Mouse (Mus musculus): Measurements from ENCODE around the gene Cab39l. TPM values are rescaled to one million over a fixed set of nuclear protein-coding genes. Genes with fewer than 3 reads are reported as not detected.

The Cab39l gene
- polyA plus RNA-seq, 1 experiment from 2014 or later: 31.9 TPM

DNA sequence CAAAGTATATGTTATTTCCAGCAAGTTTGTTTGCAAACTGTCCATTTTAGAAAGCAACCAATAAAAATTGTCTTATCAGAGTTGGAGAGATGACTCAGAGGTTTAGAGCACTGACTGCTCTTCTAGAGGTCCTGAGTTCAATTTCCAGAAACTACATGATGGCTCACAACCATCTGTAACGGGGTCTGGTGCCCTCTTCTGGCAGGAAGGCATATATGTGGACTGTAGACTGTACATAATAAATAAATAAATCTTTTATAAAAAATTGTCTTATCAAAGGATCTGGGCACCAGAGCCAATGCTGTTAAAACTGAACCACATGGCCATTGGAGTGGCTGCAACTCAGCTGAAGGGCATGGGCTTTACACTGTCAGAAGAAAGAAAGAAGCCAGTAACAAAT lies 149.8 kb downstream of the Cab39l start:
- Histone ChIP-seq H3K27me3 (replicated peaks; ENCODE audit: control insufficient read depth, insufficient read depth, low read length) (no peaks in the 10 kb centered on the region), H3K9ac (ENCODE audit: low read depth, low read length) (no peak overlapping the region), H3K4me3 (ENCODE audit: low read length) (no peak overlapping the region), H3K4me1 (ENCODE audit: control insufficient read depth, insufficient read depth, low read depth, low read length) (no peaks in the 10 kb centered on the region), H3K36me3 (ENCODE audit: control insufficient read depth, insufficient read depth, low read length) (peaks cover 35% of the 10 kb centered on the region), H3K4me2 (ENCODE audit: low read length) (no peak overlapping the region), H3K27ac (ENCODE audit: low read depth, low read length) (no peak overlapping the region), H3K9me3 (ENCODE audit: control insufficient read depth, low read length) (no peaks in the 10 kb centered on the region)
- no peak for ATAC-seq
- 71% methylated on average over 1 of the region's 1 CpGs for WGBS

DNA sequence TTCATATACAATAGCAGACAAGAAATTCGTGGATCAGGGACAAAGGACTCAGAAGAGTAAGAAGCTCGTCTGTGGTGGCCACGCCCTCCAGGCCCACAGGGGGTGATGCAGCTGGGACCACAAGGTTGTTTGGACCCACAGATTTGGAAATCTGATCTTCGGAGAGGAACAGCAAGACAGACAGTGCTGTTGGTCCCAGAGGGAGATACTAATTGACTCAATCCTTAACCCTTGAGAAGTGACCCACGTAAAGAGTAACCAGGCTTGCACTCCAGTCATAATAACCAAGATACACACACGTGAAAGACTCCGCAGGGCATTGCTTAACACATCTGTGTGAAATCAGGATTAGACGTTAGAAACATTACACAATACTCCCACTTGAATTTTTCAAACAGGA lies 151.1 kb downstream of the Cab39l start:
- Histone ChIP-seq H3K9ac (ENCODE audit: low read depth, low read length) (no peak overlapping the region), H3K36me3 (ENCODE audit: control insufficient read depth, insufficient read depth, low read length) (peaks cover 25% of the 10 kb centered on the region), H3K9me3 (ENCODE audit: control insufficient read depth, low read length) (no peaks in the 10 kb centered on the region), H3K4me1 (ENCODE audit: control insufficient read depth, insufficient read depth, low read depth, low read length) (peaks cover 5% of the 10 kb centered on the region), H3K27me3 (replicated peaks; ENCODE audit: control insufficient read depth, insufficient read depth, low read length) (no peaks in the 10 kb centered on the region), H3K4me2 (ENCODE audit: low read length) (no peak overlapping the region), H3K4me3 (ENCODE audit: low read length) (no peak overlapping the region), H3K27ac (ENCODE audit: low read depth, low read length) (no peak overlapping the region)
- WGBS: 75% methylated on average over 8 of the region's 8 CpGs
- ATAC-seq: no peak

GRCm38 (mm10) chr14:59592593-59592992 lies 151.8 kb downstream of the Cab39l start:
- Histone ChIP-seq H3K9me3 (ENCODE audit: control insufficient read depth, low read length) (no peaks in the 10 kb centered on the region), H3K4me3 (ENCODE audit: low read length) (no peak overlapping the region), H3K4me2 (ENCODE audit: low read length) (no peak overlapping the region), H3K36me3 (ENCODE audit: control insufficient read depth, insufficient read depth, low read length) (peaks cover 25% of the 10 kb centered on the region), H3K9ac (ENCODE audit: low read depth, low read length) (no peak overlapping the region), H3K27me3 (replicated peaks; ENCODE audit: control insufficient read depth, insufficient read depth, low read length) (no peaks in the 10 kb centered on the region), H3K27ac (ENCODE audit: low read depth, low read length) (no peak overlapping the region), H3K4me1 (ENCODE audit: control insufficient read depth, insufficient read depth, low read depth, low read length) (peaks cover 8% of the 10 kb centered on the region)
- no peak for ATAC-seq
- WGBS: 97% methylated on average over 3 of the region's 3 CpGs

DNA sequence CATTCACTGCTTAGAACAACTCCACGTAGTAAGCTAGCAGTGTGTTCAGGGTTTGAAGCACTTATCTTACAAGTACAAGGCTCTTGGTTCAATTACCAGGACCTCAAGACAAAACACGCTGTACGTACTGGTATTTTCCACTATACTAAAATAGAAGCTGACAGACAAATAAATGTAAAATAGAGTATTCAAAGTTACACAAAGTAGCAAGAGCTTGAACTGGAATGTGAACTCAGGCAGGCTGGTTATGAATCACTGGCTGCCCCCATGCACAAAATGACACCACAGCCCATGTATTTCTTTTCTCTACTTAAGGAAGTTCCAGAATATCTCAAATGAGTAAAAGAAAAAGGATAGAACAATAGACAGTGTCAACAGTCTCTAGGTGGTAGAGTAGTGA lies 154.2 kb downstream of the Cab39l start:
- no peaks in the 10 kb centered on the region for H3K27me3 ChIP-seq (replicated peaks; ENCODE audit: control insufficient read depth, insufficient read depth, low read length)
- H3K4me2 ChIP-seq (ENCODE audit: low read length): no peak overlapping the region
- H3K9me3 ChIP-seq (ENCODE audit: control insufficient read depth, low read length): no peaks in the 10 kb centered on the region
- peaks cover 8% of the 10 kb centered on the region for H3K4me1 ChIP-seq (ENCODE audit: control insufficient read depth, insufficient read depth, low read depth, low read length)
- no peak for ATAC-seq
- no peak overlapping the region for H3K9ac ChIP-seq (ENCODE audit: low read depth, low read length)
- peaks cover 10% of the 10 kb centered on the region for H3K36me3 ChIP-seq (ENCODE audit: control insufficient read depth, insufficient read depth, low read length)
- H3K4me3 ChIP-seq (ENCODE audit: low read length): no peak overlapping the region
- 94% methylated on average over 3 of the region's 3 CpGs for WGBS
- H3K27ac ChIP-seq (ENCODE audit: low read depth, low read length): no peak overlapping the region

- Histone ChIP-seq H3K4me3 (ENCODE audit: low read length) (peak within 1 kb of the TSS; percentile 95), H3K9ac (ENCODE audit: low read depth, low read length) (peak within 1 kb of the TSS; percentile 92), H3K36me3 (ENCODE audit: control insufficient read depth, insufficient read depth, low read length) (0 out of 2 replicates have a peak, but pooled peaks cover 2% of the 10 kb centered on the region), H3K4me2 (ENCODE audit: low read length) (peak within 1 kb of the TSS; percentile 96), H3K9me3 (ENCODE audit: control insufficient read depth, low read length) (no peaks in the 10 kb centered on the region), H3K4me1 (ENCODE audit: control insufficient read depth, insufficient read depth, low read depth, low read length) (peaks cover 8% of the 10 kb centered on the region), H3K27me3 (replicated peaks; ENCODE audit: control insufficient read depth, insufficient read depth, low read length) (no peaks in the 10 kb centered on the region), H3K27ac (ENCODE audit: low read depth, low read length) (peak within 1 kb of the TSS; percentile 79)
- ATAC-seq: peak; percentile 95
- 0% methylated on average over 38 of the region's 48 CpGs for WGBS
Observed at GRCm38 (mm10) chr14:59597398-59598259, 156.9 kb downstream of the Cab39l start, which contains the start of gene Cdadc1. Gene Cdadc1, minus strand, starts transcription at chr14:59597959.

DNA sequence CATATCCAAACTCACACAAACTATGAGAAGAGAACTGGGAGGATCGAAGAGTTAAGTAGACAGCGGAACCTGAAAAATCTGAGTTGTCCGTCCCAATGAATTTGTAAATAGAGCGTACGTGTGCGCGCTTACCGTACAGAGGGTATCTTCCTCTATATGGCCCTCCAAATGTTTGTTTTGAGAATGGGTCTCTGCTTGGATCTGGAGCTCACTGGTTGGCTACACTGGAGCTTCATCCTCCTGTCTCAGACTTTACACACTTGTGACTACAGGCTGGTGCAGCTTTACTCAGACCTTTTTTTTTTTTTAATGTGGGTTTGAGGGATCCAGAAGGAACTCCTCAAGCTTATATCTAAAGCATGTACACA lies 157.5 kb downstream of the Cab39l start:
- ATAC-seq: peak; percentile 55
- H3K4me3 ChIP-seq (ENCODE audit: low read length): peak overlapping the region; percentile 95
- WGBS: 3% methylated on average over 8 of the region's 8 CpGs
- H3K27ac ChIP-seq (ENCODE audit: low read depth, low read length): peak overlapping the region; percentile 79
- H3K9me3 ChIP-seq (ENCODE audit: control insufficient read depth, low read length): no peaks in the 10 kb centered on the region
- no peaks in the 10 kb centered on the region for H3K36me3 ChIP-seq (ENCODE audit: control insufficient read depth, insufficient read depth, low read length)
- H3K4me2 ChIP-seq (ENCODE audit: low read length): peak overlapping the region; percentile 75
- H3K27me3 ChIP-seq (replicated peaks; ENCODE audit: control insufficient read depth, insufficient read depth, low read length): no peaks in the 10 kb centered on the region
- H3K9ac ChIP-seq (ENCODE audit: low read depth, low read length): peak overlapping the region; percentile 92
- peaks cover 8% of the 10 kb centered on the region for H3K4me1 ChIP-seq (ENCODE audit: control insufficient read depth, insufficient read depth, low read depth, low read length)

DNA sequence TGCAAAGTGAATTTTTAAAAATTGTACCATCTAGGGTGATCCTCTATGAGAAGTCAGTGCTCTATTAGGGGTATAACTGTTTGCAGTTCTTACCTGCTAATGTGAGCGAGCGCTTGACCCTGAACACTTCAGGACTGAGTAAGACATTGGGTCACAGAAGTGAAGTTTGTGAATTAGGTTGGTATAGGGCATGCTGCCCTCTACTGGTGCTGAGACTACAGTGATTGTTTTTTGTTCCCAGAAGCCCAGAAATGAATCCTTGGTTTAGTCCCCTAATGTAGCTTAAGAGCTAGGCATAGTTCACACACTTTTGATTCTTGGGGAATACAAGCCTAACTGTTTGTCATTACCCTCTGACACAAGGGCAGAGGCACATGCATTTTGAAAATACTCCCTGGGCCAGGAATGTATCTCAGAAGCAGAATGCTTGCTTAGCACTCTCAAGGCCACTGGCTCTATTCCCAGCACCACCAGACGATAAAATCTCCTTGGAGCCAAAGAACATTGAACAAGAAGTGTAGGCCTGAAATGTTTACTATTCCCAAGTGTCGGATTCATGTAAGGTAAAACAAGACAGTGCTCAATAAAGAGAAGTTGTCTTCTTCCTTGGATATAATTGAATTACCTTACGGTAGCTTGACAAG lies 163.4 kb downstream of the Cab39l start:
- ATAC-seq: no peak

GRCm38 (mm10) chr14:59605671-59606353 lies 165.0 kb downstream of the Cab39l start:
- Histone ChIP-seq H3K9ac (ENCODE audit: low read depth, low read length) (no peak overlapping the region), H3K9me3 (ENCODE audit: control insufficient read depth, low read length) (no peaks in the 10 kb centered on the region), H3K4me2 (ENCODE audit: low read length) (no peak overlapping the region), H3K4me1 (ENCODE audit: control insufficient read depth, insufficient read depth, low read depth, low read length) (no peaks in the 10 kb centered on the region), H3K27ac (ENCODE audit: low read depth, low read length) (no peak overlapping the region), H3K4me3 (ENCODE audit: low read length) (no peak overlapping the region), H3K36me3 (ENCODE audit: control insufficient read depth, insufficient read depth, low read length) (no peaks in the 10 kb centered on the region), H3K27me3 (replicated peaks; ENCODE audit: control insufficient read depth, insufficient read depth, low read length) (no peaks in the 10 kb centered on the region)
- 0 out of 2 replicates have a peak, but pooled peaks have one; percentile 60 for ATAC-seq
- WGBS: 23% methylated on average over 5 of the region's 5 CpGs

More for the DNA sequence above, 163.4 kb downstream of the Cab39l start:
- no peaks in the 10 kb centered on the region for H3K36me3 ChIP-seq (ENCODE audit: control insufficient read depth, insufficient read depth, low read length)
- no peak overlapping the region for H3K4me3 ChIP-seq (ENCODE audit: low read length)
- no peak overlapping the region for H3K4me2 ChIP-seq (ENCODE audit: low read length)
- WGBS: 72% methylated on average over 5 of the region's 5 CpGs
- H3K9ac ChIP-seq (ENCODE audit: low read depth, low read length): no peak overlapping the region
- no peaks in the 10 kb centered on the region for H3K9me3 ChIP-seq (ENCODE audit: control insufficient read depth, low read length)
- H3K27me3 ChIP-seq (replicated peaks; ENCODE audit: control insufficient read depth, insufficient read depth, low read length): no peaks in the 10 kb centered on the region
- H3K27ac ChIP-seq (ENCODE audit: low read depth, low read length): no peak overlapping the region
- H3K4me1 ChIP-seq (ENCODE audit: control insufficient read depth, insufficient read depth, low read depth, low read length): no peaks in the 10 kb centered on the region

DNA sequence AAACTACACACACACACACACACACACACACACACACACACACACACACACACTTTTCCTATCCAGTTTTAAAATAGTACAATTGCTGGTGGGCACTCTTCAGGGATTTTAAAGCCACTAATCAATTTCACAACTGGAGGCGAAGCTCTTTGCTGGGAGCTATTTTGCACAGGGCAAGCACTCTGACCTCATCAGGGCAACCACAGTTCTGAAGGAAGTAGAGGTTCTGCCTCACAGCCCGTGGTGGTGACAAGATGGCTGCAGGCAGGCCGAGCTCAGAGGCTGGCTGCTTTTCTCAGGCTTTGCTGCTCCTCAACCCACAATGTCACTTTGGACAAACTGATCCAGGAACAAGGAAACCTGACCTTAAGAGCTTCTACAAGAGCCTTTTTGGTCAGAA lies 166.2 kb downstream of the Cab39l start:
- H3K4me3 ChIP-seq (ENCODE audit: low read length): no peak overlapping the region
- WGBS: 39% methylated on average over 3 of the region's 3 CpGs
- H3K36me3 ChIP-seq (ENCODE audit: control insufficient read depth, insufficient read depth, low read length): no peaks in the 10 kb centered on the region
- H3K27ac ChIP-seq (ENCODE audit: low read depth, low read length): no peak overlapping the region
- no peaks in the 10 kb centered on the region for H3K27me3 ChIP-seq (replicated peaks; ENCODE audit: control insufficient read depth, insufficient read depth, low read length)
- H3K9me3 ChIP-seq (ENCODE audit: control insufficient read depth, low read length): no peaks in the 10 kb centered on the region
- H3K4me2 ChIP-seq (ENCODE audit: low read length): no peak overlapping the region
- no peak overlapping the region for H3K9ac ChIP-seq (ENCODE audit: low read depth, low read length)
- H3K4me1 ChIP-seq (ENCODE audit: control insufficient read depth, insufficient read depth, low read depth, low read length): no peaks in the 10 kb centered on the region
- no peak for ATAC-seq
